Comparison of ENCODE assay signal across 19 mouse cellular contexts in genomic region chr15:36394914-36395671, GRCm38 (mm10).
DNase-seq lines count a peak whose midpoint lies in the region; ATAC-seq and TF ChIP-seq lines count a peak whose summit lies in the region.
"Had no signal": no experiment of that assay in that cellular context is flagged by ENCODE, and none has a peak within 500 bp of the region (broad histone marks: within the 10 kb centered on the region; RNA-seq: fewer than 3 reads in every experiment).

No protein-coding gene starts in this region.

- ATAC-seq in liver, postnatal 0 days, result peak; percentile 92
- no peak for ATAC-seq in liver, embryonic 11.5 days (replicated peaks; ENCODE audit: low FRiP score)
- ATAC-seq in megakaryocyte, adult 5-6 weeks (ENCODE audit: poor library complexity, severe bottlenecking), result peak; percentile 73
- ATAC-seq: forebrain, embryonic 14.5 days; Patski had no signal

- 72% methylated on average over 8 of the region's 8 CpGs for WGBS in liver, postnatal 0 days (ENCODE audit: insufficient replicate concordance)
- 74% methylated on average over 8 of the region's 8 CpGs for WGBS in liver, embryonic 11.5 days

- H3K9ac ChIP-seq in liver, postnatal 0 days (replicated peaks), result no peak overlapping the region
- H3K9ac ChIP-seq in liver, embryonic 11.5 days (ENCODE audit: low read depth, low read length), result no peak overlapping the region
- H3K9ac ChIP-seq in CH12.LX (ENCODE audit: insufficient read depth, low read depth), result no peak overlapping the region
- H3K9ac ChIP-seq: embryonic facial prominence, embryonic 15.5 days; heart, embryonic 13.5 days; hindbrain, embryonic 15.5 days had no signal

- H3K9me3 ChIP-seq in liver, postnatal 0 days (ENCODE audit: low read length), result no peaks in the 10 kb centered on the region
- no peaks in the 10 kb centered on the region for H3K9me3 ChIP-seq in liver, embryonic 11.5 days (ENCODE audit: control insufficient read depth, low read length)
- no peaks in the 10 kb centered on the region for H3K9me3 ChIP-seq in CH12.LX (replicated peaks; ENCODE audit: low read length)
- H3K9me3 ChIP-seq: embryonic facial prominence, embryonic 15.5 days; forebrain, embryonic 10.5 days; heart, embryonic 13.5 days; hindbrain, embryonic 15.5 days had no signal

- in situ Hi-C loops in CH12.LX (cut with MboI; ENCODE audit: low pct_ligation_motif_present, low pct_unique_long_range_greater_than_20kb, low sequenced_read_pairs), result no loop called here

- no peak for TF ChIP-seq EP300 in liver, postnatal 0 days (IDR thresholded peaks at IDR 0.05; ENCODE audit: low read depth)
- TF ChIP-seq EP300 in CH12.LX (IDR thresholded peaks at IDR 0.05; ENCODE audit: low read length), result no peak; the same call in 1 of the 2 replicates

- no peak for TF ChIP-seq CTCF in liver, postnatal 0 days (IDR thresholded peaks at IDR 0.05; ENCODE audit: low read depth)
- TF ChIP-seq CTCF in CH12.LX (conservative IDR thresholded peaks at IDR 0.05 in 1 of 2, IDR thresholded peaks at IDR 0.05 in 1 of 2; ENCODE audit: low read depth in 2 of 2, low read length in 2 of 2), result no peak

- no peak for TF ChIP-seq POLR2A in CH12.LX (IDR thresholded peaks at IDR 0.05; ENCODE audit: low read depth, low read length)

- peaks cover 22% of the 10 kb centered on the region for H3K4me1 ChIP-seq in liver, postnatal 0 days (ENCODE audit: insufficient read depth)
- H3K4me1 ChIP-seq in liver, embryonic 11.5 days (replicated peaks; ENCODE audit: control insufficient read depth, insufficient read depth, low read length), result no peaks in the 10 kb centered on the region
- peaks cover 8 to 35% of the 10 kb centered on the region in 2 experiments for H3K4me1 ChIP-seq in CH12.LX (ENCODE audit: control insufficient read depth in 1 of 2, insufficient read depth in 2 of 2)

- no peaks in the 10 kb centered on the region for H3K36me3 ChIP-seq in liver, postnatal 0 days (replicated peaks; ENCODE audit: insufficient read depth, low read length)
- H3K36me3 ChIP-seq in liver, embryonic 11.5 days (ENCODE audit: control insufficient read depth, insufficient read depth, low read length), result no peaks in the 10 kb centered on the region
- H3K36me3 ChIP-seq in CH12.LX (replicated peaks in 1 of 2; ENCODE audit: control insufficient read depth in 1 of 2, insufficient read depth in 1 of 2, low read length in 1 of 2), result no peaks in the 10 kb centered on the region
- H3K36me3 ChIP-seq: embryonic facial prominence, embryonic 15.5 days; forebrain, embryonic 10.5 days; heart, embryonic 13.5 days; hindbrain, embryonic 15.5 days had no signal

- dilution Hi-C loops in CH12.LX (cut with MboI; ENCODE audit: extremely low pct_ligation_motif_present, extremely low pct_unique_long_range_greater_than_20kb, low sequenced_read_pairs), result no loop called here

- peak overlapping the region; percentile 20 for H3K27ac ChIP-seq in liver, postnatal 0 days (ENCODE audit: low read depth)
- no peak overlapping the region for H3K27ac ChIP-seq in liver, embryonic 11.5 days (ENCODE audit: low read depth, low read length)
- no peak overlapping the region for H3K27ac ChIP-seq in CH12.LX (ENCODE audit: insufficient read depth, low read depth)
- H3K27ac ChIP-seq: embryonic facial prominence, embryonic 15.5 days; forebrain, embryonic 10.5 days; heart, embryonic 13.5 days; hindbrain, embryonic 15.5 days had no signal

- TF ChIP-seq RAD21 in CH12.LX (IDR thresholded peaks at IDR 0.05; ENCODE audit: low read depth, low read length), result no peak

- DNase-seq in liver, postnatal 0 days, result peak; percentile 57
- no peak for DNase-seq in liver, embryonic 11.5 days (ENCODE audit: low spot score)
- DNase-seq in CH12.LX (ENCODE audit: extremely low read depth), result no peak
- DNase-seq in lung, postnatal 25 days (ENCODE audit: low spot score), result no peak
- DNase-seq in testis, postnatal 10 days (ENCODE audit: low spot score), result no peak
- DNase-seq: adrenal gland, adult 2 months; adrenal gland, postnatal 25 days; B cell, adult 2 months; cerebellum, adult 2 months; cerebellum, postnatal 10 days; heart, postnatal 36 days had no signal

- no peaks in the 10 kb centered on the region for H3K27me3 ChIP-seq in liver, postnatal 0 days (ENCODE audit: insufficient read depth, low read length)
- no peaks in the 10 kb centered on the region for H3K27me3 ChIP-seq in liver, embryonic 11.5 days (replicated peaks; ENCODE audit: control insufficient read depth, insufficient read depth, low read length)
- no peaks in the 10 kb centered on the region for H3K27me3 ChIP-seq in CH12.LX (replicated peaks)
- H3K27me3 ChIP-seq: embryonic facial prominence, embryonic 15.5 days; heart, embryonic 13.5 days; hindbrain, embryonic 15.5 days; Patski had no signal

- H3K4me2 ChIP-seq in liver, postnatal 0 days (ENCODE audit: low read depth, low read length), result no peak overlapping the region
- H3K4me2 ChIP-seq in liver, embryonic 11.5 days, result no peak overlapping the region
- peak overlapping the region; percentile 56 for H3K4me2 ChIP-seq in CH12.LX (ENCODE audit: insufficient read depth, low read depth, poor library complexity, severe bottlenecking)
- H3K4me2 ChIP-seq: embryonic facial prominence, embryonic 15.5 days; heart, embryonic 13.5 days; hindbrain, embryonic 15.5 days had no signal

- H3K4me3 ChIP-seq in liver, postnatal 0 days (ENCODE audit: low read depth, low read length), result no peak overlapping the region
- H3K4me3 ChIP-seq in liver, embryonic 11.5 days (ENCODE audit: low read depth, low read length), result no peak overlapping the region
- peak overlapping the region in 2 of 3 experiments; percentile 1 to 24 for H3K4me3 ChIP-seq in CH12.LX (replicated peaks in 1 of 3; ENCODE audit: low read depth in 2 of 3, low read length in 2 of 3, poor library complexity in 1 of 3)
- H3K4me3 ChIP-seq: embryonic facial prominence, embryonic 15.5 days; erythroblast, embryonic 14.5 days; forebrain, embryonic 10.5 days; heart, embryonic 13.5 days; hindbrain, embryonic 15.5 days had no signal

- no peaks in the 10 kb centered on the region for H3K79me2 ChIP-seq in CH12.LX (replicated peaks; ENCODE audit: control insufficient read depth, extremely low read depth, insufficient read depth, poor library complexity, severe bottlenecking)

TF ChIP-seq in CH12.LX, 34 proteins besides CTCF, POLR2A, EP300 and RAD21:
- peak; percentile 87 for TF ChIP-seq MAX (IDR thresholded peaks at IDR 0.05; ENCODE audit: low read length)
- TF ChIP-seq BHLHE40 (IDR thresholded peaks at IDR 0.05; ENCODE audit: low read depth, low read length), result peak; percentile 35; the same call in 1 of the 2 replicates
- TF ChIP-seq TBP (conservative IDR thresholded peaks at IDR 0.05; ENCODE audit: low read depth, low read length), result no peak
- peak; percentile 11; the same call in 1 of the 2 replicates for TF ChIP-seq USF1 (IDR thresholded peaks at IDR 0.05; ENCODE audit: low read depth, low read length)
- peak; percentile 52; the same call in 1 of the 2 replicates for TF ChIP-seq CHD2 (IDR thresholded peaks at IDR 0.05; ENCODE audit: low read length)
- TF ChIP-seq HCFC1 (IDR thresholded peaks at IDR 0.05; ENCODE audit: low read depth, low read length), result no peak
- TF ChIP-seq ZC3H11A (IDR thresholded peaks at IDR 0.05; ENCODE audit: low read depth, low read length), result no peak
- TF ChIP-seq MYC (IDR thresholded peaks at IDR 0.05; ENCODE audit: low read depth, low read length), result peak; percentile 91

Comparison
In these comparisons a context has a peak if more than half of its experiments do, and no peak if none do; other contexts are left out.
1. H3K4me3 ChIP-seq: peak in CH12.LX (2 of 3); none in liver, postnatal 0 days (single experiment) and liver, embryonic 11.5 days (single experiment).